Comparison of ENCODE assay signal across 25 mouse cellular contexts in the genomic region with DNA sequence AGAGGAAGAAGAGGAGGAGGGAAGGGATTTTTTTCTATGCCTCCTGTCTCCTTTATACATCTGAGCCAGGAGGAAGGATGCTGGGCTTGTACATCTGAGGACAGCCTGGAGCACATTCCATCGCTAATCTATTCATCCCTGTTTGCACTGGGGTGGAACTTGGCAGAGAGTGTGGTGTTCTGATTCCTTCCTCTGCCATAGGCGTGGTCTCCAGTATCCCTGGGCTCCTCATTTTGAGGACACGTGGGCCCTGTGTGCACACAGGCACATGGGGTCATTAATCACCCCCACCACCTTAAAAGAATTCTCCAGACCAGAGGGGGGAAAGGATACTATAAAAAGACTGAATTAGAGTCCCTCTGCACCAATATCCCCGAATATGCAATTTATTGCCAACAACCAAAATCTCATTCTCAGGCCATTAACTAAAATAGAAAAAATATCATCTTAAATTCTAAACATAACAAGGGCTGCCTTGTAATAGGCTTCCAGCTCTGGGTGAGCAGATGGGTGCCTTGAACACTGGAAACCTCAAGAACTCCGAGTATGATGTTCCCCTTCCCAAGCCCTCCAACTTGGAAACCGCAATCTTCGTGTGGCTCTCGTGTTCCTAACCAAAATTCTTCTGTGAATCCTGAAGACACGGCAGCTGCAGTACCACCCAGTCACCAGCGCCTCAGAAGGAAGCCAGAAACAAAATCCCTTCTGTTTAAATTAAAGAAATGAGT.
DNase-seq lines count a peak whose midpoint lies in the region; TF ChIP-seq lines count a peak whose summit lies in the region.
"Had no signal": no experiment of that assay in that cellular context is flagged by ENCODE, and none has a peak within 500 bp of the region (broad histone marks: within the 10 kb centered on the region; RNA-seq: fewer than 3 reads in every experiment).

No protein-coding gene starts in this region.

- no peaks in the 10 kb centered on the region for H3K9me3 ChIP-seq in limb, embryonic 10.5 days (replicated peaks)
- H3K9me3 ChIP-seq: embryonic facial prominence, embryonic 13.5 days; forebrain, embryonic 12.5 days; midbrain, embryonic 15.5 days had no signal

- no peak for DNase-seq in layer of hippocampus, adult 2 months (ENCODE audit: low spot score in 2 of 2)
- no peak for DNase-seq in layer of hippocampus, adult 9-10 months (ENCODE audit: low spot score)
- peak; percentile 58 for DNase-seq in 3T3-L1 (ENCODE audit: low read depth, low spot score)
- DNase-seq in limb, embryonic 10.5 days (ENCODE audit: low spot score) = peak; percentile 8
- DNase-seq in embryo, embryonic 9.5 days (ENCODE audit: extremely low spot score) = no peak
- DNase-seq in heart, adult 18-20 months = no peak
- DNase-seq: adrenal gland, postnatal 10 days; cerebellum, adult 8-10 months; cerebellum, postnatal 36 days; forebrain, postnatal 0 days; heart, postnatal 14 days; kidney, adult 9 months; kidney, postnatal 10 days; lung, postnatal 10 days; spleen, adult 18-20 months; thymus, adult 2 months; thymus, postnatal 36 days had no signal

- H3ac ChIP-seq in C2C12 (ENCODE audit: control insufficient read depth, insufficient read length, low read depth) = no peak overlapping the region

- H3K36me3 ChIP-seq in C2C12 (ENCODE audit: control insufficient read depth, insufficient read depth) = no peaks in the 10 kb centered on the region
- H3K36me3 ChIP-seq in limb, embryonic 10.5 days = no peaks in the 10 kb centered on the region
- H3K36me3 ChIP-seq: embryonic facial prominence, embryonic 13.5 days; forebrain, embryonic 12.5 days; G1E; midbrain, embryonic 15.5 days had no signal

- no peak overlapping the region for H3K27ac ChIP-seq in layer of hippocampus, adult 2 months
- peak overlapping the region; percentile 16; the same call in 1 of the 2 replicates for H3K27ac ChIP-seq in limb, embryonic 10.5 days
- H3K27ac ChIP-seq: embryonic facial prominence, embryonic 13.5 days; forebrain, embryonic 12.5 days; midbrain, embryonic 15.5 days; stomach, postnatal 0 days had no signal

- H3K27me3 ChIP-seq in C2C12 (ENCODE audit: control insufficient read depth, insufficient read depth, insufficient read length) = no peaks in the 10 kb centered on the region
- H3K27me3 ChIP-seq in limb, embryonic 10.5 days (ENCODE audit: low read depth, poor library complexity, severe bottlenecking) = no peaks in the 10 kb centered on the region
- H3K27me3 ChIP-seq: embryonic facial prominence, embryonic 13.5 days; forebrain, embryonic 12.5 days; midbrain, embryonic 15.5 days; Patski had no signal

- H3K79me2 ChIP-seq in C2C12 (ENCODE audit: control insufficient read depth, insufficient read depth) = no peaks in the 10 kb centered on the region

- peaks cover 13% of the 10 kb centered on the region for H3K4me1 ChIP-seq in limb, embryonic 10.5 days

- H3K4me3 ChIP-seq in layer of hippocampus, adult 2 months = no peak overlapping the region
- no peak overlapping the region for H3K4me3 ChIP-seq in C2C12 (ENCODE audit: insufficient read depth, poor library complexity, severe bottlenecking)
- H3K4me3 ChIP-seq in limb, embryonic 10.5 days = no peak overlapping the region
- H3K4me3 ChIP-seq: embryonic facial prominence, embryonic 13.5 days; erythroblast, embryonic 14.5 days; forebrain, embryonic 12.5 days; midbrain, embryonic 15.5 days had no signal

- 78% methylated on average over 10 of the region's 10 CpGs for WGBS in limb, embryonic 10.5 days

- no peaks in the 10 kb centered on the region for H3K79me3 ChIP-seq in C2C12 (ENCODE audit: low read depth)

- TF ChIP-seq CTCF in layer of hippocampus, adult 2 months (conservative IDR thresholded peaks at IDR 0.05) = peak; percentile 52
- no peak for TF ChIP-seq CTCF in C2C12 (IDR thresholded peaks at IDR 0.05; ENCODE audit: control insufficient read depth, insufficient read depth, insufficient read length)

TF ChIP-seq in C2C12, 6 proteins besides CTCF, POLR2A, EP300 and RAD21:
- TF ChIP-seq MYOD1 (IDR thresholded peaks at IDR 0.05; ENCODE audit: control insufficient read depth, insufficient read length, low read depth) = peak; percentile 37
- TF ChIP-seq CEBPB (IDR thresholded peaks at IDR 0.05; ENCODE audit: low read depth) = no peak
TF ChIP-seq in C2C12: peak in this region for 1.

Comparison
In these comparisons a context has a peak if more than half of its experiments do, and no peak if none do; other contexts are left out.
1. DNase-seq: peak in 3T3-L1 (single experiment) and limb, embryonic 10.5 days (single experiment); none in layer of hippocampus, adult 2 months (0 of 2), layer of hippocampus, adult 9-10 months (single experiment), embryo, embryonic 9.5 days (single experiment) and heart, adult 18-20 months (0 of 2).